Mouse (Mus musculus) forebrain, embryonic 12.5 days (tissue): ENCODE measurements at regions not wholly inside any gene's neighbourhood (a gene's known extent, or its start where the extent isn't known, plus 50 kb on each side); places are given as distances from the start of the nearest gene placed in this dataset.

Source experiments
- ATAC-seq: fragments of 200-750 bp; cut with Nextera tagmentation; 2 replicates; pipeline ENCODE4 v1.8.0; 2017; ENCODE audit warnings: moderate TSS enrichment; ENCODE audit not compliant: low FRiP score
- H3K27ac ChIP-seq: fragments of 300-500 bp; sonication (generic); 2 replicates; pipeline ENCODE4 v1.5.1; 2016; ENCODE audit warnings: mild to moderate bottlenecking
- H3K27me3 ChIP-seq: fragments of 300-500 bp; sonication (generic); 2 replicates; pipeline ENCODE4 v1.6.1; 2016; ENCODE audit warnings: mild to moderate bottlenecking
- H3K36me3 ChIP-seq: fragments of 300-500 bp; sonication (generic); replicated peaks from 2 replicates; pipeline ENCODE4 v1.6.1; 2016; ENCODE audit warnings: mild to moderate bottlenecking
- H3K4me1 ChIP-seq: fragments of 300-500 bp; sonication (generic); 2 replicates; pipeline ENCODE4 v1.6.1; 2016
- H3K4me2 ChIP-seq: fragments of 300-500 bp; sonication (generic); 2 replicates; pipeline ENCODE4 v1.6.1; 2016; ENCODE audit warnings: mild to moderate bottlenecking, moderate library complexity
- H3K4me3 ChIP-seq: fragments of 300-500 bp; sonication (generic); replicated peaks from 2 replicates; pipeline ENCODE4 v1.5.1; 2016; ENCODE audit warnings: mild to moderate bottlenecking
- H3K9ac ChIP-seq: fragments of 300-500 bp; sonication (generic); 2 replicates; pipeline ENCODE4 v1.6.1; 2016; ENCODE audit warnings: mild to moderate bottlenecking
- H3K9me3 ChIP-seq: fragments of 300-500 bp; sonication (generic); 2 replicates; pipeline ENCODE4 v1.6.1; 2016
- WGBS: fragments of 180-500 bp; shearing (Covaris S2); methylation state at CpG from one replicate; pipeline ENCODE4 v1.1.7; 2016; 5-methylcytosine and 5-hydroxymethylcytosine counted together

GRCm38 (mm10) chr12:28922236-28922635 is 170.6 kb downstream of the Eipr1 start:
- H3K27me3 ChIP-seq: no peaks in the 10 kb centered on the region; the same call in 1 of the 2 replicates
- H3K27ac ChIP-seq: no peak overlapping the region
- H3K4me1 ChIP-seq: no peaks in the 10 kb centered on the region
- no peak overlapping the region for H3K9ac ChIP-seq
- 91% methylated on average over 2 of the region's 2 CpGs for WGBS
- no peak for ATAC-seq
- H3K9me3 ChIP-seq: no peaks in the 10 kb centered on the region
- H3K4me3 ChIP-seq: no peak overlapping the region
- H3K36me3 ChIP-seq: no peaks in the 10 kb centered on the region
- no peak overlapping the region for H3K4me2 ChIP-seq

- Histone ChIP-seq H3K27ac (no peak overlapping the region), H3K4me3 (no peak overlapping the region), H3K9me3 (no peaks in the 10 kb centered on the region), H3K9ac (no peak overlapping the region), H3K4me1 (no peaks in the 10 kb centered on the region), H3K4me2 (no peak overlapping the region), H3K27me3 (no peaks in the 10 kb centered on the region; the same call in 1 of the 2 replicates), H3K36me3 (no peaks in the 10 kb centered on the region)
- no peak for ATAC-seq
- WGBS: 82% methylated on average over 4 of the region's 4 CpGs
Measured at GRCm38 (mm10) chr12:28925206-28925605, 173.6 kb downstream of the Eipr1 start.

- 90% methylated on average over 7 of the region's 7 CpGs for WGBS
- H3K9me3 ChIP-seq: no peaks in the 10 kb centered on the region
- no peak for ATAC-seq
- H3K27me3 ChIP-seq: no peaks in the 10 kb centered on the region
- H3K36me3 ChIP-seq: no peaks in the 10 kb centered on the region
- H3K4me3 ChIP-seq: no peak overlapping the region
- no peaks in the 10 kb centered on the region for H3K4me1 ChIP-seq
- H3K9ac ChIP-seq: no peak overlapping the region
- no peak overlapping the region for H3K27ac ChIP-seq
- no peak overlapping the region for H3K4me2 ChIP-seq
Measured at GRCm38 (mm10) chr12:28939936-28940335, 188.3 kb downstream of the Eipr1 start.

- Histone ChIP-seq H3K9me3 (no peaks in the 10 kb centered on the region), H3K4me2 (no peak overlapping the region), H3K9ac (no peak overlapping the region), H3K36me3 (no peaks in the 10 kb centered on the region), H3K27ac (peak overlapping the region; percentile 44; the same call in 1 of the 2 replicates), H3K4me1 (peaks cover 13% of the 10 kb centered on the region), H3K27me3 (no peaks in the 10 kb centered on the region), H3K4me3 (no peak overlapping the region)
- 58% methylated on average over 9 of the region's 9 CpGs for WGBS
- ATAC-seq: no peak
Measured at GRCm38 (mm10) chr12:28948889-28949288, 197.3 kb downstream of the Eipr1 start.

GRCm38 (mm10) chr12:28949307-28949706 is 197.7 kb downstream of the Eipr1 start:
- H3K9ac ChIP-seq: no peak overlapping the region
- H3K4me3 ChIP-seq: no peak overlapping the region
- ATAC-seq: no peak
- no peaks in the 10 kb centered on the region for H3K9me3 ChIP-seq
- H3K4me1 ChIP-seq: peaks cover 13% of the 10 kb centered on the region
- H3K27ac ChIP-seq: peak overlapping the region; percentile 44; the same call in 1 of the 2 replicates
- no peaks in the 10 kb centered on the region for H3K27me3 ChIP-seq
- H3K36me3 ChIP-seq: no peaks in the 10 kb centered on the region
- 83% methylated on average over 10 of the region's 10 CpGs for WGBS
- H3K4me2 ChIP-seq: no peak overlapping the region

- H3K27me3 ChIP-seq: no peaks in the 10 kb centered on the region
- no peaks in the 10 kb centered on the region for H3K36me3 ChIP-seq
- no peak overlapping the region for H3K4me3 ChIP-seq
- H3K9ac ChIP-seq: no peak overlapping the region
- 76% methylated on average over 1 of the region's 1 CpGs for WGBS
- no peak for ATAC-seq
- no peaks in the 10 kb centered on the region for H3K9me3 ChIP-seq
- H3K27ac ChIP-seq: no peak overlapping the region
- no peak overlapping the region for H3K4me2 ChIP-seq
- H3K4me1 ChIP-seq: no peaks in the 10 kb centered on the region
Measured at GRCm38 (mm10) chr12:28957155-28957554, 205.6 kb downstream of the Eipr1 start.

- no peak for ATAC-seq
- no peak overlapping the region for H3K9ac ChIP-seq
- no peaks in the 10 kb centered on the region for H3K4me1 ChIP-seq
- no peak overlapping the region for H3K4me3 ChIP-seq
- no peak overlapping the region for H3K4me2 ChIP-seq
- H3K9me3 ChIP-seq: no peaks in the 10 kb centered on the region
- no peaks in the 10 kb centered on the region for H3K36me3 ChIP-seq
- no peaks in the 10 kb centered on the region for H3K27me3 ChIP-seq
- H3K27ac ChIP-seq: no peak overlapping the region
- 75% methylated on average over 1 of the region's 1 CpGs for WGBS
Measured at GRCm38 (mm10) chr12:28958661-28959060, 207.1 kb downstream of the Eipr1 start.

- H3K4me3 ChIP-seq: no peak overlapping the region
- peaks cover 9% of the 10 kb centered on the region; the same call in 1 of the 2 replicates for H3K4me1 ChIP-seq
- H3K4me2 ChIP-seq: no peak overlapping the region
- H3K9me3 ChIP-seq: peaks cover 5% of the 10 kb centered on the region
- WGBS: 78% methylated on average over 2 of the region's 2 CpGs
- no peak overlapping the region for H3K27ac ChIP-seq
- H3K9ac ChIP-seq: no peak overlapping the region
- H3K36me3 ChIP-seq: no peaks in the 10 kb centered on the region
- no peaks in the 10 kb centered on the region for H3K27me3 ChIP-seq
- no peak for ATAC-seq
Measured at GRCm38 (mm10) chr12:28969671-28970379, 218.2 kb downstream of the Eipr1 start.

- no peaks in the 10 kb centered on the region for H3K36me3 ChIP-seq
- peaks cover 8% of the 10 kb centered on the region for H3K27me3 ChIP-seq
- peaks cover 13% of the 10 kb centered on the region; the same call in 1 of the 2 replicates for H3K4me1 ChIP-seq
- peak; percentile 77 for ATAC-seq
- H3K27ac ChIP-seq: no peak overlapping the region; the same call in 1 of the 2 replicates
- H3K4me3 ChIP-seq: no peak overlapping the region
- no peak overlapping the region for H3K4me2 ChIP-seq
- 23% methylated on average over 6 of the region's 6 CpGs for WGBS
- H3K9ac ChIP-seq: no peak overlapping the region
- peaks cover 5% of the 10 kb centered on the region for H3K9me3 ChIP-seq
Measured at GRCm38 (mm10) chr12:28974571-28975041, 223.0 kb downstream of the Eipr1 start.

GRCm38 (mm10) chr12:28975249-28975648 is 223.6 kb downstream of the Eipr1 start:
- Histone ChIP-seq H3K9ac (no peak overlapping the region), H3K27me3 (peaks cover 8% of the 10 kb centered on the region), H3K9me3 (peaks cover 5% of the 10 kb centered on the region), H3K36me3 (no peaks in the 10 kb centered on the region), H3K4me2 (no peak overlapping the region), H3K4me1 (peaks cover 13% of the 10 kb centered on the region; the same call in 1 of the 2 replicates), H3K27ac (no peak overlapping the region), H3K4me3 (no peak overlapping the region)
- WGBS: 90% methylated on average over 5 of the region's 5 CpGs
- no peak for ATAC-seq

- no peak overlapping the region for H3K9ac ChIP-seq
- 83% methylated on average over 7 of the region's 7 CpGs for WGBS
- no peak overlapping the region for H3K4me3 ChIP-seq
- H3K27ac ChIP-seq: no peak overlapping the region
- no peaks in the 10 kb centered on the region for H3K9me3 ChIP-seq
- ATAC-seq: no peak
- H3K27me3 ChIP-seq: peaks cover 8% of the 10 kb centered on the region
- H3K36me3 ChIP-seq: no peaks in the 10 kb centered on the region
- H3K4me2 ChIP-seq: no peak overlapping the region
- H3K4me1 ChIP-seq: peaks cover 6% of the 10 kb centered on the region; the same call in 1 of the 2 replicates
Measured at GRCm38 (mm10) chr12:28979679-28980078, 228.1 kb downstream of the Eipr1 start.

GRCm38 (mm10) chr12:28986214-28986613 is 234.6 kb downstream of the Eipr1 start:
- no peak overlapping the region for H3K27ac ChIP-seq
- peaks cover 2% of the 10 kb centered on the region; the same call in 1 of the 2 replicates for H3K4me1 ChIP-seq
- H3K4me3 ChIP-seq: no peak overlapping the region
- no peaks in the 10 kb centered on the region for H3K9me3 ChIP-seq
- H3K9ac ChIP-seq: no peak overlapping the region
- H3K36me3 ChIP-seq: no peaks in the 10 kb centered on the region
- WGBS: 72% methylated on average over 7 of the region's 7 CpGs
- H3K27me3 ChIP-seq: no peaks in the 10 kb centered on the region
- H3K4me2 ChIP-seq: no peak overlapping the region
- ATAC-seq: no peak
